ENCODE assay signal across 7 mouse cellular contexts in the genomic region with DNA sequence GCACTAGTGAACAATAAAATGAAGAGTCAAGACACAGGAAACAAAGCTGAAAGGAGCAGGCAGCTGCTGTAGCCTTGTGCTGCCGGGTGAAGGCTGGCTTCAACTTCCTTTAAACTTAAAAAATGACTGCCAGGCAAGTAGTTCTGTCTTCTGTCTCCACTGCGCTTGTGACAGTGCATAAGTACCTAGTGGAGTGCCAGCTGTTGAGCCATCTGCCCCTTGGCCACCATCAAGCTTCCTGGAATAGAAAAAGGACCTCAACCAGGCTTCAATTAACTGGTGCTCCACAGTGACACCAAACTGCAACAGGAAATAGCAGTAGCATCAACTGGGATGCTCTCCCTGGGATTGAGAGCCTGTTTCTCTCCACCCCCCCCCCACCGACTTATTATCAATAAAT.
"Had no signal": no experiment of that assay in that cellular context is flagged by ENCODE, and none has a peak within 500 bp of the region (broad histone marks: within the 10 kb centered on the region; RNA-seq: fewer than 3 reads in every experiment).

No protein-coding gene starts in this region.

- ATAC-seq: liver, postnatal 0 days; midbrain, embryonic 16.5 days had no signal

- DNase-seq: kidney, postnatal 25 days; liver; liver, embryonic 13.5 days; liver, postnatal 0 days; lung, postnatal 14 days; thymus, postnatal 4 days had no signal
